Mouse (Mus musculus) heart, postnatal 0 days (tissue): Measurements from ENCODE around the gene Nipal4. TPM values are rescaled to one million over a fixed set of nuclear protein-coding genes. Genes with fewer than 3 reads are reported as not detected.
A peak's percentile ranks its signal among the peaks of the same experiment; 100 is the strongest.

Source experiments
- ATAC-seq: fragments of 200-750 bp; cut with Nextera tagmentation; 2 replicates; pipeline ENCODE4 v1.8.0; 2017; ENCODE audit warnings: low read depth, moderate number of reproducible peaks, moderate library complexity; ENCODE audit not compliant: insufficient read depth
- DNase-seq: peaks from one replicate; pipeline ENCODE4 v3.0.0-alpha.2; 2016; ENCODE audit warnings: low spot score
- H3K27ac ChIP-seq: fragments of 300-500 bp; sonication (generic); 2 replicates; pipeline ENCODE4 v1.5.1; 2014; ENCODE audit warnings: low read depth, mild to moderate bottlenecking
- H3K27me3 ChIP-seq: fragments of 300-500 bp; sonication (generic); 2 replicates; pipeline ENCODE4 v1.6.1; 2014; ENCODE audit warnings: low read length, mixed read lengths; ENCODE audit not compliant: control insufficient read depth, insufficient read depth
- H3K36me3 ChIP-seq: fragments of 300-500 bp; sonication (generic); replicated peaks from 2 replicates; pipeline ENCODE4 v1.6.1; 2014; ENCODE audit warnings: low read length, mixed read lengths; ENCODE audit not compliant: control insufficient read depth, insufficient read depth
- H3K4me1 ChIP-seq: fragments of 300-500 bp; sonication (generic); 2 replicates; pipeline ENCODE4 v1.6.1; 2014; ENCODE audit warnings: antibody characterized with exemption; ENCODE audit not compliant: control insufficient read depth, insufficient read depth
- H3K4me2 ChIP-seq: fragments of 300-500 bp; sonication (generic); 2 replicates; pipeline ENCODE4 v1.6.1; 2014; ENCODE audit warnings: low read depth, mild to moderate bottlenecking, low read length, moderate library complexity
- H3K4me3 ChIP-seq: fragments of 300-500 bp; sonication (generic); 2 replicates; pipeline ENCODE4 v1.5.1; 2014; ENCODE audit warnings: low read depth, low read length
- H3K9ac ChIP-seq: fragments of 300-500 bp; sonication (generic); replicated peaks from 2 replicates; pipeline ENCODE4 v1.6.1; 2014; ENCODE audit warnings: low read depth, low read length, mixed read lengths
- H3K9me3 ChIP-seq: fragments of 300-500 bp; sonication (generic); replicated peaks from 2 replicates; pipeline ENCODE4 v1.6.1; 2016; ENCODE audit warnings: low read length; ENCODE audit not compliant: control insufficient read depth
- CTCF ChIP-seq: IDR thresholded peaks from 2 replicates; pipeline ENCODE4 v1.5.1; 2016; ENCODE audit warnings: antibody characterized with exemption, control low read depth, low read depth
- EP300 ChIP-seq: IDR thresholded peaks from 2 replicates; pipeline ENCODE4 v1.6.1; 2016; ENCODE audit warnings: antibody characterized with exemption, low read depth
- WGBS: fragments of 180-500 bp; shearing (Covaris S2); extraction: QIAGEN DNeasy Blood & Tissue Kit; methylation state at CpG from one replicate; pipeline ENCODE4 v1.1.7; 2014; 5-methylcytosine and 5-hydroxymethylcytosine counted together
- polyA plus RNA-seq: library from polyadenylated mRNA; unstranded; fragments of >200 nt; fragmentation: Nextera tagmentation; extraction: Ambion mirVana; gene quantifications from 2 replicates; pipeline ENCODE4 v1.2.1, GENCODE M21; 2015
- total RNA-seq: library from RNA; depleted of rRNA; stranded (reverse); fragments of >200 nt; gene quantifications from 2 replicates; pipeline ENCODE4 v1.2.3, GENCODE M21; 2014; ENCODE audit warnings: low replicate concordance

The Nipal4 gene
- total and polyA plus RNA-seq, 2 experiments from 2014 or later = 2.5 to 10.9 TPM

GRCm38 (mm10) chr11:46209884-46210283, 43.6 kb upstream of the Nipal4 start:
- Histone ChIP-seq H3K36me3 (peaks cover 10% of the 10 kb centered on the region; the same call in 1 of the 2 replicates), H3K27ac (no peak overlapping the region), H3K4me2 (no peak overlapping the region), H3K27me3 (no peaks in the 10 kb centered on the region), H3K9ac (no peak overlapping the region), H3K4me3 (no peak overlapping the region), H3K4me1 (peaks cover 43% of the 10 kb centered on the region), H3K9me3 (no peaks in the 10 kb centered on the region)
- DNase-seq (no peak), ATAC-seq (no peak)
- no peak for TF ChIP-seq EP300
- 59% methylated on average over 2 of the region's 2 CpGs for WGBS

- ATAC-seq (no peak), DNase-seq (no peak)
- TF ChIP-seq EP300 (no peak), CTCF (no peak)
- H3K27me3 ChIP-seq = no peaks in the 10 kb centered on the region
- no peak overlapping the region for H3K9ac ChIP-seq
- H3K4me3 ChIP-seq = no peak overlapping the region
- WGBS = 28% methylated on average over 17 of the region's 17 CpGs
- peaks cover 20% of the 10 kb centered on the region for H3K4me1 ChIP-seq
- peaks cover 10% of the 10 kb centered on the region; the same call in 1 of the 2 replicates for H3K36me3 ChIP-seq
- H3K27ac ChIP-seq = peak overlapping the region; percentile 25; the same call in 1 of the 2 replicates
- H3K9me3 ChIP-seq = no peaks in the 10 kb centered on the region
- no peak overlapping the region for H3K4me2 ChIP-seq
Measured at GRCm38 (mm10) chr11:46205639-46206409, 39.5 kb upstream of the Nipal4 start.

GRCm38 (mm10) chr11:46204841-46205240, 38.5 kb upstream of the Nipal4 start:
- peaks cover 10% of the 10 kb centered on the region; the same call in 1 of the 2 replicates for H3K36me3 ChIP-seq
- 90% methylated on average over 9 of the region's 9 CpGs for WGBS
- TF ChIP-seq EP300 = no peak
- TF ChIP-seq CTCF = no peak
- no peak overlapping the region for H3K4me3 ChIP-seq
- H3K9ac ChIP-seq = no peak overlapping the region
- peaks cover 18% of the 10 kb centered on the region for H3K4me1 ChIP-seq
- H3K9me3 ChIP-seq = no peaks in the 10 kb centered on the region
- ATAC-seq (no peak), DNase-seq (no peak)
- no peak overlapping the region for H3K4me2 ChIP-seq
- no peak overlapping the region; the same call in 1 of the 2 replicates for H3K27ac ChIP-seq
- H3K27me3 ChIP-seq = no peaks in the 10 kb centered on the region

GRCm38 (mm10) chr11:46202547-46202887, 36.2 kb upstream of the Nipal4 start:
- H3K9me3 ChIP-seq = no peaks in the 10 kb centered on the region
- TF ChIP-seq EP300 (no peak), CTCF (no peak)
- H3K9ac ChIP-seq = 0 out of 2 replicates have a peak overlapping the region, but pooled peaks have one; percentile 18
- peaks cover 18% of the 10 kb centered on the region for H3K4me1 ChIP-seq
- 10% methylated on average over 10 of the region's 10 CpGs for WGBS
- DNase-seq = no peak
- H3K4me2 ChIP-seq = no peak overlapping the region
- ATAC-seq = no peak
- no peak overlapping the region for H3K27ac ChIP-seq
- H3K36me3 ChIP-seq = peaks cover 14% of the 10 kb centered on the region; the same call in 1 of the 2 replicates
- no peak overlapping the region for H3K4me3 ChIP-seq
- no peaks in the 10 kb centered on the region for H3K27me3 ChIP-seq

GRCm38 (mm10) chr11:46201636-46202546, 35.6 kb upstream of the Nipal4 start:
- Histone ChIP-seq H3K4me2 (no peak overlapping the region), H3K36me3 (peaks cover 8% of the 10 kb centered on the region; the same call in 1 of the 2 replicates), H3K9ac (0 out of 2 replicates have a peak overlapping the region, but pooled peaks have one; percentile 18), H3K9me3 (no peaks in the 10 kb centered on the region), H3K27me3 (no peaks in the 10 kb centered on the region), H3K27ac (peak overlapping the region; percentile 28; the same call in 1 of the 2 replicates), H3K4me3 (no peak overlapping the region), H3K4me1 (peaks cover 18% of the 10 kb centered on the region)
- peak; percentile 40 for DNase-seq
- 38% methylated on average over 20 of the region's 20 CpGs for WGBS
- no peak for TF ChIP-seq CTCF
- TF ChIP-seq EP300 = no peak
- peak; percentile 55 for ATAC-seq
